Mouse (Mus musculus): ENCODE results near the gene Mcrip2.

Gene Mcrip2

GRCm38 (mm10) chr17:25868601-25869191 lies at the start of gene Mcrip2:
Gene Mcrip2, minus strand, starts transcription at chr17:25868764.
- no peak for DNase-seq (ENCODE audit: extremely low spot score, low spot score)

DNA sequence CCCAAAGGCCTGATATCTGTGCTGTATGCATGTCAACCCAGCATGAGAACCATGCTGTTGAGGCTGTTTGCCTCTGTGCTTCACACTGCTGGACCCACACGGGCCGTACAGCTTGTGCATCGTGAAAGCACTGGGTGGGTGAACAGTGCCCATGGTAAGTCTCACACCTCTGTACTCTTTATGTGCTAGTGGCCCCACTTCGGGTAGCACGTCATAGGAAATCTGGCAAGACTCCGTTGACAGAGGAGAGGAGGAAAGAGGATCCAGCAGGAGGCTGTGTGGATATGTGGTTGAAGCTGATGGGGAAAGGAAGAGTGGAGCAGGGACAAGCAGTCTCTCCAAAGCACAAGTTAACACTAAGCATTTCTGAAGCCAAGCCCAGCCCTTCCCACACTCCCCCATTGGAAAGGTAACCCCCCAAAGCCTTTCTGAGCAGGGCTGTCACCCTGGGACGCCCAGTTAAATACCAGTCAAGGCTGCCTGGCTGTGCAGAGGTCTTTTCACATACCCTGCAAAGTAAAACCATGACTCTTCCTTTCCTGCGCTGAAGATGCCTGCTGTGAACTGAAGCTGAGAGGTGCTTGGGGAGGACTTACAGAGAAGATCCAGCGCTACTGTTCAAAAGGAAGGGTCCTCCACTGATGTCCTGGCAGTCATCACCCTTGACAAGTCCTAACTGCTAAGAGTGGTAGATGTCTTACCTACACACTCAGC lies 49.6 kb upstream of the Mcrip2 start:
- no peak for DNase-seq (ENCODE audit: extremely low spot score, low spot score)

GRCm38 (mm10) chr17:25916931-25917647 lies 48.5 kb upstream of the Mcrip2 start:
- no peak for DNase-seq (ENCODE audit: extremely low spot score, low spot score)

- no peak for DNase-seq (ENCODE audit: extremely low spot score, low spot score)
These were observed 45.7 kb upstream of the Mcrip2 start for GRCm38 (mm10) chr17:25914295-25914694.

GRCm38 (mm10) chr17:25913877-25914275 lies 45.3 kb upstream of the Mcrip2 start:
- no peak for DNase-seq (ENCODE audit: extremely low spot score, low spot score)

GRCm38 (mm10) chr17:25913186-25913876 lies 44.8 kb upstream of the Mcrip2 start:
- DNase-seq (ENCODE audit: extremely low spot score, low spot score), result no peak

- no peak for DNase-seq (ENCODE audit: extremely low spot score, low spot score)
These were observed 43.3 kb upstream of the Mcrip2 start for GRCm38 (mm10) chr17:25911816-25912215.

DNA sequence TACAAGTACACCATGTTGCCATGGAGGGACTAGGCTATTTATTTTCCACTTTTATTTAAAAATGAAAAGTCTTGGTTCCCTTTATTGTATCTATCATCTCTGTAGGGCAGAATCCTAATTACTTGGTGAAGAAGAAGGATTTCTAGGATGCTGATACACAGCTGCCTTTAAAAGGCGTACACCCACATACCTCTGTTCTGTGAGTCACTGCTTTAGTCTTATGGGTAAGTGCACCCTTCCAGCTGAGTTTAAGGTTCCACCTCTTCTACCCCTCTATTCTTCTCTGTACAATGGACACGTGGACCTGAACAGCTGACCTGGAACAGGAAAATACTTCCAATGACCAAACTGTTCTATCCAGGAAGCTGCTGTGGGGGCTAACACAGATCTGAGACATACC lies 39.1 kb upstream of the Mcrip2 start:
- no peak for DNase-seq (ENCODE audit: extremely low spot score, low spot score)

- DNase-seq (ENCODE audit: extremely low spot score, low spot score), result no peak
These were observed 34.5 kb upstream of the Mcrip2 start for GRCm38 (mm10) chr17:25903061-25903460.

GRCm38 (mm10) chr17:25900193-25900592 lies 31.6 kb upstream of the Mcrip2 start:
- DNase-seq (ENCODE audit: extremely low spot score, low spot score), result no peak

- no peak for DNase-seq (ENCODE audit: extremely low spot score, low spot score)
These were observed 27.3 kb upstream of the Mcrip2 start for GRCm38 (mm10) chr17:25895891-25896290.

DNA sequence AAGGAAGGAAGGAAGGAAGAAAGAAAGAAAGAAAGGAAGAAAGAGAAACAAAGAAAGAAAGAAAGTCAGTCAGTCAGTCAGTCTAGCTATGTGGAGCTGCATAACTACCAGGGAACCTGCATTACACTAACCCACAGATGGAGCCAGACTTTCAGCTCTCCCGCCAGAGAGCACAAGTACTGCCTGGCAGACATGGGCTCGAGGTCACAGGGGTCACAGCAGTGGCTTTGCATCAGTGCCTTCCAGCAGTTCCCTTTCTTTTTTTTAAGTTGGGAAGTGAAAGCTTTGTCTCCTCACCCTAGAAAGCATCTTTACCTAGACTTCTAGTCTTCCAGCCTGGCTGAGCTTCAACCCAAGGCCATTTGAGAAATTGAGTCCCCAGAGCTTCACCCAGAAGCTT lies 26.9 kb upstream of the Mcrip2 start:
- no peak for DNase-seq (ENCODE audit: extremely low spot score, low spot score)

DNA sequence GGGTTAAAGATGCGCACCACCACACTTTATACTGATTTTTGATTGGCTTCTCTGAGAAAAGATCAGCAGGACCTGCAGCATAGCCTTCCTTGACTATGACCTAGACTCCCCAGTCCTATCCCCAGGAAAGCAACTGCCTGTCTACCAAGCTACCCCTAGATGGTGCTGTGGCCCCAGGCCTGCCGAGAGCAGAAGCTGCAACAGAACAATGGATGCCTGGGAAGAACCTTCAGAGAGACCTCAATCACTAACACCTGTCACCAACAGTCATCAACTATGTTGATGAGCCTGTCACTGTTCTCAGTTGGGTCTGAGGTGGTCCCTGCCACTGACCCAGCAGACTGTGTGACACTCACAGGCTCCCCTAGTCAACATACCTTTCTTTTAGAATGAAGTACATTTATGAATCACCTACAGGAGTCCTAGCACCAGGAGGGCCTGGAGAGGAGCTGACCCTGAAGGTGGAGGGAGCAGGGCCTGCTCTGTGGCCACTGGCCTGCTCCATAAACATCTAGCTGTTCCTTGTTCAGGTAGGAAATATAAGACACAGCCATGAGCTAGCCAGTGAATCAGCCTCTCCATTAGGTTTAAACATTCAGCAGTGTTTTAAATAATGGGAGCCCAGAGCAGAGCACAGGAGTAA lies 25.5 kb upstream of the Mcrip2 start:
- DNase-seq (ENCODE audit: extremely low spot score, low spot score), result peak; percentile 63

- DNase-seq (ENCODE audit: extremely low spot score, low spot score), result no peak
These were observed 20.3 kb upstream of the Mcrip2 start for GRCm38 (mm10) chr17:25888837-25889236.

- no peak for DNase-seq (ENCODE audit: extremely low spot score, low spot score)
These were observed 18.9 kb upstream of the Mcrip2 start for GRCm38 (mm10) chr17:25887467-25887866.

DNA sequence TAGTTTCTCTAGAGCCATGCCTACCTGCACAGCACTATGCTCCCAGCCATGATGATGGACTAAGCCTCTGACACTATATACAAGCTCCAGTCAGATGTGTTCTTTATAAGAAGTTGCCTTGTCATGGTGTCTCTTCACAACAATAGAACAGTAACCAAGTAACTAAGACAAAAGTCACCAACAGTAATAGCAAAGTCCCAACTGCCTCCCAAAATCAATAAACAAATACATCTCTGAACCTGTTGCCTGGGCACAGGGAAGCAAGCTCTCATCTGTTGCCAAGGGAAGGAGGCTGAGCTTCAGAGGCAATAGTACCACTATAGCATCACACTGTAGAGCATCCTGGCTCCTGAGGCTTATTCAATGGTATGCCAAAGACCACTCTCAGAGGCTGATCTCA lies 18.2 kb upstream of the Mcrip2 start:
- no peak for DNase-seq (ENCODE audit: extremely low spot score, low spot score)

DNA sequence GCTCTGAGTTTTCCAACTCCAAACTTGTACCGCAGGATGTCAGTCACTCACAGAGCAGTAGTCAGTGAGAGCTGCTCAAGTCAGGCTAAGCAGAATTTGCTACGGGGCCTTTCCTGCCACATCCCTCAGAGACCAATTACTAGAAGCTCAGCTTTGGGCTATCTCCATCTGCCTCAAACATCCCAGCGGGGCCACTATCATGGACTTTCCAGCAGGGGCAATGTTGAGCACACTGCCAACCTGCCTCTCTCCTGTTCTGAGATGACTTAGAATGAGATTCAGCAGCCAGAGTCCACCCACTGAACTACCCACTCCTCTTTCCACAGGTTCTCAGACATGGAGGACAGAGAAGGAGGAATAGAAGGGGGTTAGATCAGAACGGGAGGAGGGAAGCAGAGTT lies 17.1 kb upstream of the Mcrip2 start:
- no peak for DNase-seq (ENCODE audit: extremely low spot score, low spot score)

GRCm38 (mm10) chr17:25883824-25884223 lies 15.3 kb upstream of the Mcrip2 start:
- no peak for DNase-seq (ENCODE audit: extremely low spot score, low spot score)

GRCm38 (mm10) chr17:25883268-25883667 lies 14.7 kb upstream of the Mcrip2 start:
- DNase-seq (ENCODE audit: extremely low spot score, low spot score), result no peak

GRCm38 (mm10) chr17:25882306-25882705 lies 13.7 kb upstream of the Mcrip2 start:
- peak; percentile 43 for DNase-seq (ENCODE audit: extremely low spot score, low spot score)

GRCm38 (mm10) chr17:25881691-25882090 lies 13.1 kb upstream of the Mcrip2 start:
- peak; percentile 68 for DNase-seq (ENCODE audit: extremely low spot score, low spot score)
